Mouse (Mus musculus): ENCODE results near the gene Lhx9. TPM values are rescaled to one million over a fixed set of nuclear protein-coding genes. Genes with fewer than 3 reads are reported as not detected.

Gene Lhx9
- polyA plus RNA-seq, 1 experiment from 2014 or later, result not detected

DNA sequence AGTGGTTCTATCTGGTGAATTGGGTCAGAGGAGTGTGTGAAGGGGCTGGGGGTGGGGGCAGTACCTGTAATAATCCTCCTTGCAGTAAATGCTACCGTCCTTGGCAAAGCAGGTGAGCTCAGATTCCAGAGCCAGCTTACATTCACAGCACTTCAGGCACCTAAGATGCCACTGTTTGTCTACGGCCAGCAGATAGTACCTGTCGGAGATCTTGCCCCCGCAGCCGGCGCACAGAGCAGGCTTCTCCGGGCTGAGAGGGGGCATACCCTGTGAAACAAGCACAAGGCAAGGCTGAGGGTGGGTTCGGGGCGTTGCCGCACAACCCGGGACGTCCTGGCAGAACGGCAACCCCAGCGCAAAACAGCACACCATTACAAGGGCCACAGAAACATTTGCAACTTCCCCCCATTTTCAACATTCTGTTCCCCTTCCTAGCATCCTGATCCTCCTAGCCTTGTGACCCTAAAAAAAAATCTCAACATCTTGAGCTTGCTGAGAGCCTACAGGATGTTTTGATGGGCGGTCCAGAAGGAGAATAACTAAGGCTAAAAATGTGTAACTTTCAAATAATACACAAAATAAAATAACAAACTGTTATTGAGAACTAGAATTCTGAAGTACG, 8.5 kb downstream of the Lhx9 start:
- no peak for TF ChIP-seq CTCF (IDR thresholded peaks at IDR 0.05; ENCODE audit: low read depth)
- H3K27me3 ChIP-seq (ENCODE audit: insufficient read depth, low read length), result peaks cover 97% of the 10 kb centered on the region
- no peak for DNase-seq
- H3K4me2 ChIP-seq, result no peak overlapping the region
- no peak overlapping the region for H3K27ac ChIP-seq (ENCODE audit: low read depth)
- H3K9ac ChIP-seq, result no peak overlapping the region
- no peak for ATAC-seq (ENCODE audit: insufficient read depth)
- H3K36me3 ChIP-seq (ENCODE audit: insufficient read depth), result no peaks in the 10 kb centered on the region
- 0 out of 2 replicates have a peak, but pooled peaks cover 6% of the 10 kb centered on the region for H3K4me1 ChIP-seq (ENCODE audit: insufficient read depth)
- H3K9me3 ChIP-seq (ENCODE audit: low read depth, low read length), result no peaks in the 10 kb centered on the region
- no peak overlapping the region for H3K4me3 ChIP-seq (ENCODE audit: low read depth, low read length)
- WGBS, result 4% methylated on average over 16 of the region's 16 CpGs

GRCm38 (mm10) chr1:138839291-138839690, 9.1 kb downstream of the Lhx9 start:
- no peak for TF ChIP-seq CTCF (IDR thresholded peaks at IDR 0.05; ENCODE audit: low read depth)
- Histone ChIP-seq H3K9ac (no peak overlapping the region), H3K36me3 (ENCODE audit: insufficient read depth) (no peaks in the 10 kb centered on the region), H3K4me2 (no peak overlapping the region), H3K9me3 (ENCODE audit: low read depth, low read length) (no peaks in the 10 kb centered on the region), H3K4me3 (ENCODE audit: low read depth, low read length) (no peak overlapping the region), H3K27ac (ENCODE audit: low read depth) (no peak overlapping the region), H3K27me3 (ENCODE audit: insufficient read depth, low read length) (peaks cover 97% of the 10 kb centered on the region), H3K4me1 (ENCODE audit: insufficient read depth) (0 out of 2 replicates have a peak, but pooled peaks cover 6% of the 10 kb centered on the region)
- 7% methylated on average over 2 of the region's 2 CpGs for WGBS
- no peak for DNase-seq
- ATAC-seq (ENCODE audit: insufficient read depth), result no peak

DNA sequence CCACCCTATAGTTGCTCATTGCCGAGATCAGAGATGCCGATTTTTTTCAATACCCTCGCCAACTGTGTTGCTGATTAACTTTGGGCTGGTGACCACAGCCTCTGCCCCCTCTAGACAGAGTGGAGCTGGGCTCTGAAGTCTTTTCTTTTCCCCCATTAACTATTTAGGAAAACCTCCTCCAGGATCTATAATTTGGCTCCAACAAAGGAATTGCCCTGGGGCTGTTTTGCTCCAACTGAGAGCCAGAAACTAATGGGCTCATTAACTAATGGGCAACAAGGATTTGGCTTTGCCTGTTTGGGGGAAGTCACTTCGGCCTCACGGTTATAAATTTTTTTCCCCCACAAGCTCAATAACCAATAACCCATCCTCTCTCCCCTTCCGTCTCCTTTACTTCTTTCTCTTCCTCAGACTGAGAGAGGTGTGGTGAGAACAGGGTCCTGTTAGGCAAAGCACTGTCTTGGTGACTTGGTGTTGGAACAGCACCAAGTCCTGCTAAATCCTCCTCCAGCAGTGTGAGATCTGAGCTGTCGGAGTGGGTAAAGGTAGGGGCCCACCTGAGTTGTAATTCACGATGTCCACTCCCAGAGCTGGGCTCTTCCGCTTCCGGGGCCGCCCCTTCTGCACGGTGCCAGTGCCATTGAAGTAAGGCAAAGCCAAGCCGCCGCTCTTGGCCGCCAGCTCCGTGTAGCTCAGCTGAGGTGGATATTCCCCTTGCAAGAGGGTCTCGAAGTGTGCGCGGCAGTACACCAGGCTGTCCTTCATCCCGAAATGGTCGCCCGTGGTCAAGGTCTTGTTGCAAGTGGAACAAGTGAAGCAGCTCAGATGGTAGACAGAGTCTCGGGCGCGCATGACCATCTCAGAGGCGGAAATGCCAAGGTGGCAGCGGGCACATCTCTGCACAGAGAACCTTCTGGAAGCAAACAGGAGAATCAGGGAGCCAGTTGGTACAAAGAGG, 10.3 kb downstream of the Lhx9 start:
- no peak for DNase-seq
- ATAC-seq (ENCODE audit: insufficient read depth), result no peak
- H3K9me3 ChIP-seq (ENCODE audit: low read depth, low read length), result no peaks in the 10 kb centered on the region

DNA sequence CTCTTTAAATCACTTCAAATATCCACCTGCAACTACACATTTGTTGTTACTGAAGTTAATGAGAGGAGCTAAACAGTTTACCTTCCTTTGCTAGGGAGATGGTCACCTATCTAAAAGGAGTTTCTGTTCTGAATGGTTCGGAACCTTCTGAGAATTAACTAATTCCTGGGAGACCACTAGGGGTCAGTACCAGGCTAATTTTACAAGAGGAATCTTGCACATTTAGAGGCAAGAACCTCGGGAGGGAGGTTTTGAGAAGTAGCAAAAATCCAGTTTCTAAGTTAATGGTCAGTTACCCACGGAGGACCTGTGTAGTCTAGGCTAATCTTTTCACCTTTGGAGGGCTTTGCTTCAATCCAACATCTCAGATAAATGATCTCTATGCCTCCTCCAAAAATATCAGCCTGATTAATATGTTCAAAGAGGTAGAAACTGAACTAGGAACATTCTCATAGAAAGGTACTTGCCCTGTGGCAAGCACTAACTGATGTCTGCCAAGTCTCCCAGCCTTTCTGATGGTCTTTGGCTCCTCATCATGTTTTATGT, 12.9 kb downstream of the Lhx9 start:
- 2% methylated on average over 3 of the region's 3 CpGs for WGBS
- H3K36me3 ChIP-seq (ENCODE audit: insufficient read depth), result no peaks in the 10 kb centered on the region
- peaks cover 90% of the 10 kb centered on the region for H3K27me3 ChIP-seq (ENCODE audit: insufficient read depth, low read length)
- H3K4me3 ChIP-seq (ENCODE audit: low read depth, low read length), result no peak overlapping the region
- no peaks in the 10 kb centered on the region for H3K9me3 ChIP-seq (ENCODE audit: low read depth, low read length)
- no peaks in the 10 kb centered on the region for H3K4me1 ChIP-seq (ENCODE audit: insufficient read depth)
- TF ChIP-seq CTCF (IDR thresholded peaks at IDR 0.05; ENCODE audit: low read depth), result peak; percentile 75
- H3K9ac ChIP-seq, result no peak overlapping the region
- no peak overlapping the region for H3K4me2 ChIP-seq
- ATAC-seq (ENCODE audit: insufficient read depth), result 0 out of 2 replicates have a peak, but pooled peaks have one; percentile 22
- DNase-seq, result peak; percentile 86
- no peak overlapping the region for H3K27ac ChIP-seq (ENCODE audit: low read depth)

More for the DNA sequence above, 10.3 kb downstream of the Lhx9 start:
- Histone ChIP-seq H3K36me3 (ENCODE audit: insufficient read depth) (no peaks in the 10 kb centered on the region), H3K9ac (no peak overlapping the region), H3K4me2 (peak overlapping the region; percentile 21; the same call in 1 of the 2 replicates), H3K27ac (ENCODE audit: low read depth) (no peak overlapping the region), H3K4me1 (ENCODE audit: insufficient read depth) (0 out of 2 replicates have a peak, but pooled peaks cover 6% of the 10 kb centered on the region), H3K27me3 (ENCODE audit: insufficient read depth, low read length) (peaks cover 94% of the 10 kb centered on the region), H3K4me3 (ENCODE audit: low read depth, low read length) (no peak overlapping the region)
- WGBS, result 11% methylated on average over 27 of the region's 27 CpGs
- TF ChIP-seq CTCF (IDR thresholded peaks at IDR 0.05; ENCODE audit: low read depth), result no peak

GRCm38 (mm10) chr1:138831309-138831708, 17.1 kb downstream of the Lhx9 start:
- H3K36me3 ChIP-seq (ENCODE audit: insufficient read depth), result no peaks in the 10 kb centered on the region
- under 1% methylated on average over 16 of the region's 16 CpGs for WGBS
- no peak overlapping the region for H3K9ac ChIP-seq
- TF ChIP-seq CTCF (IDR thresholded peaks at IDR 0.05; ENCODE audit: low read depth), result no peak
- H3K4me2 ChIP-seq, result peak overlapping the region; percentile 49
- H3K4me1 ChIP-seq (ENCODE audit: insufficient read depth), result no peaks in the 10 kb centered on the region
- H3K9me3 ChIP-seq (ENCODE audit: low read depth, low read length), result no peaks in the 10 kb centered on the region
- H3K4me3 ChIP-seq (ENCODE audit: low read depth, low read length), result peak overlapping the region; percentile 26; the same call in 1 of the 2 replicates
- H3K27me3 ChIP-seq (ENCODE audit: insufficient read depth, low read length), result peaks cover 56% of the 10 kb centered on the region
- peak; percentile 45 for DNase-seq
- no peak overlapping the region for H3K27ac ChIP-seq (ENCODE audit: low read depth)
- ATAC-seq (ENCODE audit: insufficient read depth), result no peak

DNA sequence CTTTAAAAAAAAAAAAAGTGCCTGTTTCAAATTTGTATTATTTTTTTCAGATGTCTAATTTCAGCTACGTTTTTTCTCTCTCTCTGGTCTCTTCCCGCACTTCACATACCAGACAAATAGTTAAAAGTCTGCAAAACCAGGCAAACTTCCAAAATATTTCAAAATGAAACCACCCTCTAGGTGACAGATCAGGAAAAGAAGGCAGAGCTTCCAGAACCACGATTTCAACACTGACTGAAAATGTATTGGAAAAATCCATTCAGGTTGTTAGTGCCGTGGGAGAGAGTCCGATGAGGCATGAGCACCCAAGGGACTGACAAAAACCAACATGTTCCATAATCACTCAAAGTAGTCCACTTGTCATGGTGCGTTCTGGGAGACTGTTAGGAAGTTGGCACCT, 21.5 kb downstream of the Lhx9 start:
- Histone ChIP-seq H3K36me3 (ENCODE audit: insufficient read depth) (no peaks in the 10 kb centered on the region), H3K27me3 (ENCODE audit: insufficient read depth, low read length) (peaks cover 14% of the 10 kb centered on the region), H3K9me3 (ENCODE audit: low read depth, low read length) (no peaks in the 10 kb centered on the region), H3K4me3 (ENCODE audit: low read depth, low read length) (no peak overlapping the region), H3K4me1 (ENCODE audit: insufficient read depth) (no peaks in the 10 kb centered on the region), H3K27ac (ENCODE audit: low read depth) (no peak overlapping the region), H3K4me2 (no peak overlapping the region), H3K9ac (no peak overlapping the region)
- no peak for TF ChIP-seq CTCF (IDR thresholded peaks at IDR 0.05; ENCODE audit: low read depth)
- no peak for DNase-seq
- 39% methylated on average over 6 of the region's 6 CpGs for WGBS
- no peak for ATAC-seq (ENCODE audit: insufficient read depth)

GRCm38 (mm10) chr1:138822985-138823322, 25.4 kb downstream of the Lhx9 start:
- no peak for ATAC-seq (ENCODE audit: insufficient read depth)
- WGBS, result 100% methylated on average over 1 of the region's 1 CpGs

More at GRCm38 (mm10) chr1:138822985-138823322, 25.4 kb downstream of the Lhx9 start:
- Histone ChIP-seq H3K4me2 (no peak overlapping the region), H3K27me3 (ENCODE audit: insufficient read depth, low read length) (no peaks in the 10 kb centered on the region), H3K9ac (no peak overlapping the region), H3K36me3 (ENCODE audit: insufficient read depth) (no peaks in the 10 kb centered on the region), H3K4me3 (ENCODE audit: low read depth, low read length) (no peak overlapping the region), H3K4me1 (ENCODE audit: insufficient read depth) (no peaks in the 10 kb centered on the region), H3K27ac (ENCODE audit: low read depth) (no peak overlapping the region), H3K9me3 (ENCODE audit: low read depth, low read length) (no peaks in the 10 kb centered on the region)
- no peak for TF ChIP-seq CTCF (IDR thresholded peaks at IDR 0.05; ENCODE audit: low read depth)
- DNase-seq, result no peak

Data from lung, embryonic 14.5 days (tissue).